Mouse (Mus musculus): ENCODE data around the gene Il15ra. TPM values are rescaled to one million over a fixed set of nuclear protein-coding genes. Genes with fewer than 3 reads are reported as not detected.

Il15ra gene
- polyA plus RNA-seq, 1 experiment from 2014 or later = 1.1 TPM

DNA sequence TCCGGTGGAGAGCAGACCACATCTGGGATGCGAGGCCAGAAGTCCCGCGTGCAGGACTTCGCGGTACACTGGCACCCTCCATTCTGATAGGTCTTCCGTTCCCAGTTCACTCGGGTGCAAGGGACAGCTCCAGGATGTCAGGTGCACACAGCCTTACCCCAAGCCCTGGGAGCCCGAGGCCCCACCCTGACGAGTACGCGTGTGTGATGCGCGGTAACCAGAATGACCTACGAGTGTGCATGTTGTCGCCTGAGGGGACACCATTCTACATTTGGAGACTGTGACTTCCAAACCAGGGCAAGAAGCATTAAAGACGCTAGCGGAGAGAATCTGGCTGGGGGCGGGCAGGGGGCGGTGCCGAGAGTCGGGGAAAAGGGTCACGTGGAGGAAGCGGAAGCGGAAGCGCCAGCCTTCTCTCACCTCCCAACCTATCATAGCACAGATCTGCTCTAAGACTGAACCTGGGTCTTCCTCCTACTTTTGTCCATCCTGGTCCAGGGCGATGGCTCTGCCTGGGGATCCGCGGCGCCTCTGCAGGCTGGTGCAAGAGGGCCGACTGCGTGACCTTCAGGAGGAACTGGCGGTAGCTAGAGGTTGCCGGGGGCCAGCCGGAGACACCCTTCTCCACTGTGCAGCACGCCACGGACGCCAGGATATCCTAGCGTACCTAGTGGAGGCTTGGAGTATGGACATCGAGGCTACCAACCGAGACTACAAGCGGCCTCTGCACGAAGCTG lies 73.2 kb downstream of the Il15ra start:
- H3K4me2 ChIP-seq (ENCODE audit: low read depth, low read length) = peak overlapping the region; percentile 77
- H3K4me1 ChIP-seq (ENCODE audit: control insufficient read depth, insufficient read depth, low read length) = peaks cover 18% of the 10 kb centered on the region
- H3K9ac ChIP-seq (replicated peaks; ENCODE audit: low read depth, low read length) = peak overlapping the region; percentile 76
- peak; percentile 91 for ATAC-seq (ENCODE audit: low read depth)
- under 1% methylated on average over 43 of the region's 43 CpGs for WGBS
- H3K9me3 ChIP-seq (ENCODE audit: control insufficient read depth, low read length) = no peaks in the 10 kb centered on the region
- no peaks in the 10 kb centered on the region for H3K27me3 ChIP-seq (ENCODE audit: control insufficient read depth, insufficient read depth, low read length)
- peak overlapping the region; percentile 92 for H3K27ac ChIP-seq (ENCODE audit: low read depth, low read length)
- peaks cover 13% of the 10 kb centered on the region; the same call in 1 of the 2 replicates for H3K36me3 ChIP-seq (ENCODE audit: control insufficient read depth, insufficient read depth, low read length)
- peak overlapping the region; percentile 88 for H3K4me3 ChIP-seq (ENCODE audit: low read depth, low read length)

Other genes with a start within 250 kb of the Il15ra start
- gene Pfkfb3, start 151.2 kb upstream of the Il15ra start, polyA plus RNA-seq (2014; fragmentation: Nextera tagmentation; extraction: Ambion mirVana) = 31.7 and 38.0 TPM in 2 replicates
- 125 and 142 TPM in 2 replicates for gene Rbm17, start 101.1 kb upstream of the Il15ra start, polyA plus RNA-seq (2014; fragmentation: Nextera tagmentation; extraction: Ambion mirVana)
- gene Gm17490, start 79.0 kb upstream of the Il15ra start, polyA plus RNA-seq (2014; fragmentation: Nextera tagmentation; extraction: Ambion mirVana) = not detected in 2 replicates
- gene Il2ra, start 62.5 kb upstream of the Il15ra start, polyA plus RNA-seq (2014; fragmentation: Nextera tagmentation; extraction: Ambion mirVana) = not detected in 2 replicates
- gene Fbh1, start 72.3 kb downstream of the Il15ra start, polyA plus RNA-seq (2014; fragmentation: Nextera tagmentation; extraction: Ambion mirVana) = 125 and 146 TPM in 2 replicates
- 39.3 and 39.4 TPM in 2 replicates for gene Ankrd16, start 72.6 kb downstream of the Il15ra start, polyA plus RNA-seq (2014; fragmentation: Nextera tagmentation; extraction: Ambion mirVana)